Mouse (Mus musculus): ENCODE results near the gene Prtg.
A peak's percentile ranks its signal among the peaks of the same experiment; 100 is the strongest.

Gene Prtg

DNA sequence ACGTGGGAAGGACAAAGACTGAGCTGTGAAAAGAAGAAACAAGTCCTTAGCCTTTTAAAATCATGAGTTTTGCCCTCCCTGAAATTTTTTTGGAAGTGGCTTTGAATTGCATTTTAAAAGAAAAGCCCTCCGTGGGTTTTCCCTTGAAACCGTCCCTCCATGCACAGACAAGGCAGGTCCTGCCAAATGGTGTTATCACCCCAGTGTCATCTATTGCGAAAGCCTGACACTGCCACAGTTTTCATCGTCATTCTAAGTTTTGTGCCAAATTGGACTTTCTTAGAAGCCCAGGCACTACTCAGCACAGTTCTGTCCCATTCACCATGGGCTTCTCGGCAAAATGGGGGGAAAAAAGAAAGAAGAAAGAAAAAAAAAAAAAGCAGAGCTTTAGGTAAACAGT is 106.9 kb downstream of the Prtg start:
- DNase-seq (ENCODE audit: low spot score) = no peak

DNA sequence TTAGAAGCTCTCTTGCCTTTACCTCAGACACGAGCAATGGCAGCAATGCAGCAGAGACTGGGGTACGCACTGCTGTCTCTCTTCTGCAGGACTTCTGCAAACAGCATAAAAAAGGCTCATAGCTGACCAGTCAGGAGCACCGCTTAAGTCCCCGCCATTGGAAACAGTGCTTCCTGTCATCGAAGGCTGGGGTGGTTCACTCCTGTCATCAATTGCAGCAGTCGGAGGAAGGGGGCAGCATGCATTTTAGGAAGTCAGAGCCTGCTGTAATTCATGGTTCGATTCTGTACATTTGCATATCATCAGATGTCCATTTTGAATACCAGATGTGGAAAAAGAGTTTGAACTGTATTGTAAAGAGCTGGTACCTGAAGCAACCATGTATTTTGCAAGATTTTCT is 109.1 kb downstream of the Prtg start:
- DNase-seq (ENCODE audit: low spot score) = no peak

DNA sequence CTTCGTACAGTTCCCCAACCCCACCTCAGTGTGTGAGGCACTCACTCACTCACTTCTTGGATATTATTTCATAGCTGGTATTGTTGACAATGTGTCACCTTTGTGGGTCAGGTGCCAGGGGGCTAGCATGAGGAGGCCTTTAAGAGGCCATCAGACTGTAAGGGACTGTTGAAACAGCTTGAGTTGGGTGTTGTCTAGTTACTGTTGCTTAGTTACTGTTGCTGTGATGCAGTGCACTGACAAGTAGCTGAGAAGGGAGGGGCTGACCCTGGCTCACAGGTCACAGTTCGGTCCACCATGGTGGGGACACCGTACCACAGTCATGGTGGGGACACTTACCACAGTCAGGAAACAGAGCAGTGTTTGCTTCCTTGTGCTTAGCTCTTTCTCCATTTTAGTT is 116.4 kb downstream of the Prtg start:
- DNase-seq (ENCODE audit: low spot score) = no peak

DNA sequence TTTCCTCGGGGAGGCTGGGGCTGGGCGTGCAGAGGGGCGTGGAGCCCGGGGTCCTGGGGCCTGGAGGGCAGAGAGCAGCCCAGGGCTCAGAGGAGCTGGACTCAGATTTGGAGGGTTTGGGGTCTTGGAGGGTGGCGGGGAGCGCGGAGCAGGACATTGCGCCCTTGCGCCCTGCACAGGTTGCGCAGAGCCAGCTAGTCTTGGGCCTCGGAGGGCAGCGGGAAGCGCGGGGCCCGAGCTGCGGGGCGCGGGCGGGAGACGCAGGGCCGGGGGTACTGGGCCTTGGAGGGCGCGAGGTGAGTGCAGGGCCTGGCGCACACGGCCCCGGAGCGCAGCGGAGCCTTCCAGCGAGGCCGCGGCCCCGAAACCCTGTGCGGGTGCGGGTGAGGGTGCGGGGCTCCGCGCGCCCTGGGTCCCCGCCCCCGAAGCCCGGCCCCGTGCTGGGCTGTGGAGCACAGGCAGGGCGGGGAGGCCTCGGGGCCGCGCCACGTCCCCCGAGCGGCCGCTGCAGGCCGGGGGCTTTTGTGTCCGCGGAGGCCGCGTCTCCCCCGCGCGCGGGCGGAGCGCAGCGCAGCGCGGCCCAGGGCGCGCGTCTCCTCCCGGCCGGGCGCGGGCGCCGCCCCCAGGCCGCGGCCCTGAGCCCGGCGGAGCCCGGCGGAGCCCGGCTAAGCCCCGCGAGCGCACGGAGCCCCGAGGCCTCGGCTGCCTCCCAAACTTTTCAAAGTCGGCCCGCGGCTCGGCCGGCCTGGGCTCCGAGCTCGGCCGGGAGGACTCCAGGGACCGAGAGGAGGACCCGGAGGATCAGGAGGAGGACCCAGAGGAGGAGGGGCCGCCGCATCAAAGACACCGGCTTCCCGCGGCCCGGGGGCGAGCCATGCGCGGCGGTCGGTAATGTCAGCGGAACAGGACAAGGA is 118.6 kb downstream of the Prtg start, which contains the start of gene Pygo1:
Gene Pygo1 (plus strand): TSS at position 625 of the 914 bp plus-strand sequence.
- no peak for DNase-seq (ENCODE audit: low spot score)

DNA sequence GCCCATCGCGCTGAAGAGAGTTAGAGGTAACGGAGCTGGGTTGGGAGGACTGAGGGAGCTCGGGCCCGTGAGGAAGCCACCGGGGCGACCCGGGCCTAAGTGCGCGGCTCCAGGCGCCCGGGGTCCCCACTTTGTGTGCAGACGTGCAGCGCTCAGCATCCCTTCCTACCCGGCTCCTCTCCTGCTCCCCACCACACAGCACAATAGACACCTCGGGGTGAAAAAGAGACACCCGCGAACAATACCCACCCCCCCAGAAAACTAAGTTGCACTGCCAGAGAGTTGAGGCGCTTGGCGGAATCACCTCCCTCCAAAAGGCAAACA is 119.2 kb downstream of the Prtg start:
- DNase-seq (ENCODE audit: low spot score) = no peak

DNA sequence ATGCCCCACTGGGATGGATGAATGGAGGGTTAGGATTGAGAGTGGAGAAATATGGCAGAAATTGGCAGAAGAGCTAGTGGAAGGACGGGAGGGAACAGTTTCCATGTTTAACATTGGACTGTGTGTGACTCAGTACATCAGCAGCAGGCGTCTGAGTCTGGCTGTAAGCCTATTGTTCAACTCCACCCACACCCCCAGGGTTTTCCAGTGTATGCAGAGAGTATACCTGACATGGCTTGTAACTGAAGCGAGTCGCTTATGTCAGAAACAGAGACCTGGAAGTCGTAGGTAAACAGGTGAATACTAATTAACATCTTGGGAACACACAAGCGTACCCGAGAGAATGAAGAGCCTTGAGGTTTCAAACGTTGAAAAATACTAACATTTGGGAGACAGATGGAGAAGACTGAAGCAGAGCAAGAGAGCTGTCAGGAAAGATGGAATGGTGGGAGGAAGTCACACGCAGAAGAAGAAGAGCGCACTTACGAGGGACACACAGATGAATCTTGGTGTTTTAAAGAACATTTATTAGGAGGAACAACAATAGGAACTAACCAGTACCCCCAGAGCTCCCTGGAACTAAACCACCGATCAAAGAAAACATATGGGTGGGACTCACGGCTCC is 124.6 kb downstream of the Prtg start:
- no peak for DNase-seq (ENCODE audit: low spot score)

DNA sequence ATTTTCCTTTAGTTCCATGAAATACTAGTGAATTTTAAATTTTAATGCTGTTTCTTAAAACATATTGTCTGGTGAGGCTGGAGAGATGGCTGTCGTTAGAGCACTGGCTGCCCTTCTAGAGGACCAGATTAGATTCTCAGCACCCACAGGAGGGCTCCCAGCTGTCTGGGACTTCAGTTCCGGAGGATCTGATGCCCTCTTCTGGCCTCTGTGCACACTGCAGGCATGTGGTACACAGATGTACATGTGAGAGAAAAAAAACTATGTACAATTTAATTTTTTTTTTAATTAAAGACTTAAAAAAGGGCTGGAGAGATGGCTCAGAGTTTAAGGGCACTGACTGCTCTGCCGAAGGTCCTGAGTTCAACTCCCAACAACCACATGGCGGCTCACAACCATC is 128.6 kb downstream of the Prtg start:
- no peak for DNase-seq (ENCODE audit: low spot score)

DNA sequence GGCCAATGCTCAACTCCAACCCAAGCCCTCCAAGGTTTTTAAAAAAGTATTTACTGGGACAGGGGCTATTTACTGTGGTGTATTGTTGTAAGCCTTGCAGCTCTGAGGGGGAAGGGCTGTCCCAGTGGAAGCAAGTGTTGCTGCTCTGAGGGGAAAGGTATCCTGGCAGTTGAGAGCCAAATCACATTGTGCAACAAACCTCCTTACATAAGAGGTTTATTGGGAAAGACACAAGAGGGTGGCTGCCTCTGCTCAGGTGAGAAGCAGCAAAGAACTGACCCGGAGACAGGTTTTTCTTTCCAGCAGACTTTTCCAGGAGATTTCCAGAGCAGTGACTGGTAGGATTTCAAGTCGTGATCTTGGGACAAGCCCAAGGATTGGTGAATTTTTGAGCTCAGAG is 129.6 kb downstream of the Prtg start:
- DNase-seq (ENCODE audit: low spot score) = no peak

DNA sequence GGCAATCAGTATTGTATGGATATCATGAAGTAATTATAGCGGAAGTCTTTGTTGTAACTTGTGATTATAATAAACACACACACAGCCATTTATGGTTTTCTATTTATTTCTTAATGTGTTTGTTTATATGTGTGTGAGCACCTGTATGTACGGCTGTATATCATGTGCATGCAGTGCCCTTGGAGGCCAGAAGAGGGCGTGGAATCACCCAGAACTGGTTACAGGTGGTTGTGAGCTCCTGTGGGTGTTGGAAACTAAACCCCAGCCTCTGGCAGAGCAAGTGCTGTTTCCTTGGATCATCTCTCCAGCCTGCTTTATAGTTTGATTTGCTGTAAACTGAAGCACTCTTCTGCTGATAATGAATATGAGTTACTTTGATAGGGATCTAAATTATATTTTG is 136.8 kb downstream of the Prtg start:
- DNase-seq (ENCODE audit: low spot score) = no peak

DNA sequence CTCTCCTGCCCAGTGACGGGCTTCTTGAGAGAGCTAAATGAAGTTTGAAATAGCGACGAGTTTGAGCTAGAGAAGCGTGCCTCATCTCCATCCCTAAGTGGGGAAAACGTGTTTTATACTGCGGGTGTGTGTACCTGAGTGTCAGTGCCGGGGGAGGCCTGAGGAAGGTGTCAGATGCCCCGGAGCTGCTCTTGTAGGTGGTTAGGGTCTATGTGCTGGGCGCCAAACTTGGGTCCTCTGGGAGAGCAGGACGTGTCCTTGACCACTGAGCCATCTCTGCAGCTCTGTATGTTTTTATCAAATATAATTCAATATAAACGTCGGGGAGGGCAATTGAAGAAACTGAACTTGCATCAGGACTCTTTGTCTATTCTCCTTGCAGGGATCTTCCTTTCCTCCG is 137.6 kb downstream of the Prtg start:
- DNase-seq (ENCODE audit: low spot score) = no peak

DNA sequence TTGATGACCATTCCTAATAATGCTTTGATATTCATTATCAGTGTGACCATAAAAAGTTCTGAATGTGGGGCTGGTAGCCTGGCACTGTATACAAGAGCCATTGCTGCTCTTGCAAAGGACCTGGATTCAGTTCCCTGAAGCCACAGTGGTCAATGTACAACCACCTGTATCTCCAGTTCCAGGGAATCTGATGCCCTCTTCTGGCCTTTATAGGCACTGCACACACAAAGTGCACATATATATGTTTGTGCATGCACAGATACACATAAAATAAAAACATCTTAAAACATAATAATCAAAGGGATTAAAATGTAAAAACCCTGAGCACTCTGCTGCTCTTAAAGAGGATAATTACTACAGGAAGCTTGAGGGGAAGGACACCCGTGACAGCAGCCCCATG is 140.3 kb downstream of the Prtg start:
- no peak for DNase-seq (ENCODE audit: low spot score)

DNA sequence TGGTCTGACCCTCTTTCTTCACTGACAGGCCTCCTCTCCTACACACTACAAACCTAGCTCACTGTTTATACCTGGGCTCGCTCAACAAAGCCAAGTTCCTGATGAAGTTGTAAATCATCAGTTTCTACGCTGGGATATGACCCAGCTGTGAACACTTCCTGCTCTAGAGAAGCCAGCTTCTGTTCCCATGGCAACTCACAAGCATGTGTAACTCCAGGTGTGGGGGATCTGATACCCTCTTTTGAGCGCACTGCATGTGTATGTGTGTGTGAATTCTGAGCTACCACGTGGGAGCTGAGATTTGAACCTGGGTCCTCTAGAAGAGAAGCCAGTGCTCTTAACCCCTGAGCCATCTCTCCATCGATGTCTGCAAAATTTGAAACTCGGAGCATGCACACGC is 142.9 kb downstream of the Prtg start:
- no peak for DNase-seq (ENCODE audit: low spot score)

DNA sequence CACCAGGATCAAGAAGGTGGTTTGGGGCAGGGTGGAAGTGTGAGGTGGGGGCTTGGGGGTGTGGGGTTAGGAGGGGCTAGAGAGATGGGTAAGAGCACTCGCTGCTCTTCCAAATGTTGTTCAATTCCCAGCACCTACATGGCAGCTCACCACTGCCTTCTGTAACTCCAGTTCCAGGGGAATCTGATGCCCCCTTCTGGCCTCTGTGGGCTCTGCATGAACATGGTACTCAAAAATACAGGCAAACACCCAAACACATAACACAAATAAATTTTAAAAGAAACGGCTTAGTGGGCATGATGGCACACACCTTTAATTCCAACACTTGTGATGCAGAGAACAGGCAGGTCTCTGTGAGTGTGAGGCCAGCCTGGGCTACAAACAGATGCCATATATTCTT is 148.1 kb downstream of the Prtg start:
- DNase-seq (ENCODE audit: low spot score) = peak; percentile 15

DNA sequence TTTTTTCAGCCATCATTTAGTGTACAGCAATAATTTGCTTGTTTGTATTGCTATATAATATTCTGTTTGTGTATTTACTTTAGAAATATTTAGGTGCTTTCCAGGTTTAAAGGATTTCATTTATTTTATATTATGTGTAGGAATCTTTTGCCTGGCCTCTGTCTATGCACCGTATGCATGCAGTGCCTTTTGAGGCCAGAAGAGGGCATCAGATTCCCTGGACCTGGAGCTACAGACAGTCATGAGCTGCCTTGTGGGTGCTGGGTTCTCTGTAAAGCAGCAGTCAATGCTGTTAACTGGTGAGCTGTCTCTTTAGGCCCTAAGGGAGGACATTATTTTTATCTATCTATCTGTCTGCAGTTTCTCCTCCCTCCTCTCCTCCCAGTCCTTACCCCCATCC is 148.9 kb downstream of the Prtg start:
- DNase-seq (ENCODE audit: low spot score) = peak; percentile 37

DNA sequence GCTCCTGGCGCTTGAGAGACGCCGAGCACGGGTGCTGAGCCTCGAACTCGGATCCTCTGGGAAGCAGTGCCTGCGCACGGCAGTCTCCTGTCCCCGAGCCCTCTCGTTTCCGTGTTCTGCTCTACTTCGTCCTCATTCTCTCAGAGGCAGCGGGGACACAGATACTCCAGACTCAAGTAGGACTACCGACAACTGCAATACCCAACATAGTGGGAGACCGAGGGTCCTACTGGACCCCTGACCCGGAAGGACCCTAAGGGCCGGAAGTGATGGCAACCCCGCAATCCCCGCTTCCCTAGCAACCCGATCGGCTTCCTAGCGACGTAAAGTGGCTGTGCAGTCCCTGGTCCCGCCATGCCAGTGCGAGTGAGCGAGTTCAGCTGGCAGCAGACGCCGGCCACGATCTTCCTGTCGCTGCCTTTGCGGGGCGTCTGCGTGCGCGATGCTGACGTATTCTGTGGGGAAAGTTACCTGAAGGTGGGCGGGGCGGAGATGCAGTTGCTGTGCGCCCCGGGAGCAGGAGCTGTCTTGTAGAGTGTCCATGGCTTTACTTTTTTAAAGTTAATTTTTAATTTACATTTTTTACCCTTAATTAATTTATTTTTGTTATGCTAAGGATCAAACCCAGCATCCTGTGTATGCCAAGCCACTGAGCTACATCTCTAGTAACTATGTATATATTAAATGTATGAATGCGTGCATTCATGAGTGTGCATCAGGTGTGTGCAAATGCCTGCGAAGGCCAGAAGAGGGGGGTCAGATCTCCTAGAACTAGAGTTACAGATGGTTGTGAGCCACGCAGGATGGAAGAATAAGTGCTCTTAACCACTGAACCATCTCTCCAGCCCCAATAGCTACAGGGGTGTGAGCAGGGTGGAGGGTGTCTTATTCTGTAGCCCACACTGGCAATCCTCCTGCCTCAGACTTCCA is 152.1 kb downstream of the Prtg start, which contains the start of the genes Dyx1c1 and Gm44503:
Gene Dyx1c1 (plus strand): TSS at position 265 of the 930 bp plus-strand sequence.
Gene Gm44503 (plus strand): TSS at position 332 of the 930 bp plus-strand sequence.
- peak; percentile 45 for DNase-seq (ENCODE audit: low spot score)

DNA sequence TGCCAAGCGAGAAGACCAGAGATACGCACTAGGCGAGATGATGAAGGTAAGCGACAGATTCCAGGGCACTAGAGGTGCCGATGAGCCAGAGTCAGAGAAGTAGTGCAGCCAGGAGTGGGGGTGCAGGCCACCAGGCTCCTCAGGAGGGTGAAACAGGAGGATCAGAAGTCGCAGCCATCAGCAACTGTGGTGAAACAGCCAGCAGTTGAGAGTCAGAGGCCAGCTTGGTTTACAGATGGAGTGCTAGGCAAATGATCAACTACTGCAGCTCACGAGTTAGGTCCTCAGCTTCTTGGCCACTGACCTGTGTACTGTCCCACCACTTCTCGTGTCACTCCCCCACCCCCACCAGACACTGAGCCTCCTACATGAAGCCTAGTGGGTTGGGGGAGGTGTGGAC is 154.7 kb downstream of the Prtg start:
- DNase-seq (ENCODE audit: low spot score) = no peak

DNA sequence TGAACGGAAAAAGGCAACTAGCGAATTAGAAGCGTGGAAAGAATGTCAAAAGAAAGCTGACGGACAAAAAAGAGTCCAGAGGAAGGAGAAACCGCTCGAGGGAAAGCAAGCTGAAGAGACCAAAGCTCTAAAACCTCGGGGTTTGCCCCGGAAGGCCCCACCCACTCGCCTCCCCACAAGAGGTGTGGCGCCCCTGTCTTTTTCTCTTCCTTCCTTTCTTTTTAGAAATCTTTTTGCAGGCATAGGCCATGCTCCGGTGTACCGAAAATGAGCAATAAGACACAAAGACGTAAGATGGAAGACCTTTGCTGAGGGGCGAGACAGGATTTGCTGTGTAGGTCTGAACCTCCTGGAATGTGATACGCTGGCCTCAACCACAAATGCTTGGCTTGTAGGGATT is 155.3 kb downstream of the Prtg start:
- no peak for DNase-seq (ENCODE audit: low spot score)
